Mouse (Mus musculus) kidney, postnatal 25 days (tissue): Measurements from ENCODE around the gene Metap1d.
A peak's percentile ranks its signal among the peaks of the same experiment; 100 is the strongest.

Experiments
- DNase-seq, 2 experiments: peaks; one replicate each; pipeline ENCODE4 v3.0.0; 2021; ENCODE audit warnings: mixed read lengths in 2 of 2

Gene Metap1d

DNA sequence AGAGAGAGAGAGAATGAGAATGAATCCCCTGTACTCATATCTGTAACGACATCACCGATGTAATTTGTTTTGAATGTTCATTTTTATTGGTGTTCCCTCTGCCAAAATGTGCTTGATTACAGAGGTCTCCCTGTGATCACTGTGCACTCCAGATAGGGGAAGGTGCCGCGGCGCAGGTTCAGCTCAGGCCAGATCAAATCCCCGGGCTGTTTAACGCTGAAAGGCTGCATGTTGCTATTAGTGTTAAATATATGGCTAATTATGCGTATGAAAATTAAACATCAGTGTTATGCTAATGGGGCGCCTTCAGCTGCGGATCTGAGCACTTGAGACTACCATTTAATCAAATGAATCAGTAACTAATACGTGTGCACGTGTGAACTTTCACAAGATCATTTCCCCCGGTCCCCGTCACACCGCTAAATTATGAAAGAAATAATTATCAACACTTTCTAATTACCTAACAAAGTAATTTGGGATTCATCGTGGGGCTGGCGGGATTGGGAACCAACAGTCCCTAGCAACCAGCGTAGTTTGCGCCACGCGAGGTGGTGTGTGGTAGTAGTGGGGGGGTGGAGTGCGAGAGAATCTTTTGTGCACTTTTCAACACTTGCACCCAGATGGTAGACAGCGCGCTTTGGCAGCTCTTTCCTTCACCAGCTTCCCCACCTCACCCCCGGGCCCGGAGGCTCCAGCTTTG lies 75.1 kb downstream of the Metap1d start, which contains the start of gene Dlx1:
TSS of gene Dlx1 (plus strand) at position 100 of the 700 bp plus-strand sequence.
- no peak for DNase-seq

DNA sequence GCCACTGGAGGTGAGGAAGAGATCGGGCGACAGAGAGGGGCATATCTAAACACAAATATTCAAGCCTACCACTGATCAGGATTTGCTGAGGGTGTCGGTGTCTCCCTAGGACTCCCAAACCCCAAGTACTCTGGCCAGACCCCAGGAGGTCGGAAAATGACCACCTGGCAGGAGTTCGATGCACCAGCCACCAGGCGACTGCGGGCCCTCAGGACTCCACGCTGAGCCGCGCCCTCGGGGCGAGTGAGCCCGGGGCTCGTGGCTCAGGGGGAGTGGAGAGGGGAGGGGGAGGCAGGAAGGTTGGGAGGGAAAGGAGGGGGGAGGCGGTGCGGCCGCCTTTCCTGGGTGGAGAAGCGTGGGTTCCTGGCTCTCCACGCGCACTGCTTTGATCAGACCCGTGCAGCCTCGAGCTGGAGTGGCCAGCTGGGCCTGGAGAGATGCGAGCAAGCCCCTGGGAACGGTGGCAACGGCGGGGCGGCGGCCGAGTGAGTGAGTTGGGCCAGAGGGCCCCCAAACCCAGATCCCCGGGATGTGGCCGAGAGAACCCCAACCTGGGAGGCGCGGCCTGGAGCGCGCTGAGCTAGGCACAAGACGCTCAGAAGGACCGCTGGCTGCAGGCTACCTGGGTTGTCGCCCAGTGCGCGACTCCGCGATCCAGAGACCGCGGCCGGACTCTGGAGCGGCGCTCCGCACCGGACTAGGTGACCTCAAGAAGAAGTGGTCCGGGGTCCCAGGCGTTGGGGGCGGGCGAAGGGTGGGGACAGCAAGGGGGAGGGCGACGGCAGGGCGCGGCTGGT lies 75.8 kb downstream of the Metap1d start:
- DNase-seq: peak in 1 of 2 experiments; percentile 43

DNA sequence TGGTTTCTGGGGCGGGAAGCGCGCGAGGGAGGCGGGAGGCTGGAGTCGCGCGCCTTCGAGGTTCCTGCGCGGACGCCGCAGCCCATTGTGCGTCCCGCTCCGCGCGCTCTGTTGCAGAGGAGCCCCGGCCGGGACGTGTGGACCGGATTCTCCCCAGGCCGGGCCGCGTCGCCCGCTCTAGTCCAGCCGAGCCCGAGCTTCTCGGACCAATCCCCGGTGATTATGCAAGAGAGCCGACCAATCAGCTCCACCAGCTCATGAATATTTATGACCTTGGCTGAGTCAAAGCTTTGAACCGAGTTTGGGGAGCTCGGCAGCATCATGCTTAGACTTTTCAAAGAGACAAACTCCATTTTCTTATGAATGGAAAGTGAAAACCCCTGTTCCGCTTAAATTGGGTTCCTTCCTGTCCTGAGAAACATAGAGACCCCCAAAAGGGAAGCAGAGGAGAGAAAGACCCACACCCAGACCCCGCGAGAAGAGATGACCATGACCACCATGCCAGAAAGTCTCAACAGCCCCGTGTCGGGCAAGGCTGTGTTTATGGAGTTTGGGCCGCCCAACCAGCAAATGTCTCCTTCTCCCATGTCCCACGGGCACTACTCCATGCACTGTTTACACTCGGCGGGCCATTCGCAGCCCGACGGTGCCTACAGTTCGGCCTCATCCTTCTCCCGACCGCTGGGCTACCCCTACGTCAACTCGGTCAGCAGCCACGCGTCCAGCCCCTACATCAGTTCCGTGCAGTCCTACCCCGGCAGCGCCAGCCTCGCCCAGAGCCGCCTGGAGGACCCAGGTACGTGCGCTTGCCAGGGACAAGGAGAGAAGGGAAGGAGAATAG lies 76.7 kb downstream of the Metap1d start:
- DNase-seq: peak; percentile 78 to 86

DNA sequence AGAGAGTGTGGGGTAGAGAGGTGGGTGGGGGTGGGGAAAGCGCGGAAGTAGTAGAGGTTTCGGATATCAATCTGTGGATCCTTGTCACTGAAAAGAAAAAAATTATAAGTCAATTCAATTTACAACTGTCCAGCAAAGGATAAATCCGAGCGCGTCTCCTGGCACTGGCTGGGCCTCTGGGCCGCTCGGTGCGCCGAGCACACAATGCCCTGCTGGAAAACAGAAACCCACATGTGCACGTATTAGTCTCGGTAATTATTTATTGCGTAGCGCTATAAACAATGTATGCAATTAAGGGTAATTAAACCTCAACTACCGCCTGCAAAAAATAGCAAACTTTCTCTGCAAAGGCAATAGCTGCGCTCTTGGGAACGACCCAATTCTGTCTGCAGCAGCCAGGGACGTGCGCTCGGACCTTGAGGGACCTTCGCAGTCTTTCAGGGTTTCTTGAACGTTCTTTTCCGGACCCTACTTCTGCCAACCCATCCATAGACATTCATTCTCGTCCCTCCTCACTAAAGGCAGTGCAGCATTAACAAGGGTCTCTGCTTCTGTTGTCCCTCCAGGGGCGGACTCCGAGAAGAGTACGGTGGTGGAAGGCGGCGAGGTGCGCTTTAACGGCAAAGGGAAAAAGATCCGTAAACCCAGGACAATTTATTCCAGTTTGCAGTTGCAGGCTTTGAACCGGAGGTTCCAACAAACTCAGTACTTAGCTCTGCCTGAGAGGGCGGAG lies 77.5 kb downstream of the Metap1d start:
- no peak for DNase-seq

DNA sequence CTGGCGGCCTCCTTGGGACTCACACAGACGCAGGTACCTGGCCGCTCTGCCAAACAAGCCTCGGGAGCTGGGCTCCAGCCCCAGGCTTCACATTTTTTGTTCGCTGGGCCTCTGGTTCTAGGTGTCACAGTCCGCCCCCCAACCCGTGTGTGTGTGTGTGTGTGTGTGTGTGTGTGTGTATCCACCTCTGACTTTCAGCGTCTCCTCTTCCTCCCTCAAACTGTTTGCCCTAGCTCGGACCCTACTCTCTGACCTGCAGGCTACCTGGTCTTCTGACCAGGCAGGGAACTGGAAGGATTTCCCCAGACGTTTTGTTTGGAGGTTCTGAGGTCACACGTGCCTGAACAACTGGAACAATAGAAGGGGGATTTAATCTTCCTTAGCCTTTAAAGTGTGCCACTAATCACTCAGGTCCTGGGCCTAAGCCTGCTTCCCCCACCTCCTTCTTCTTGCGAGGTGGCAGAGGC lies 78.1 kb downstream of the Metap1d start:
- DNase-seq: no peak

DNA sequence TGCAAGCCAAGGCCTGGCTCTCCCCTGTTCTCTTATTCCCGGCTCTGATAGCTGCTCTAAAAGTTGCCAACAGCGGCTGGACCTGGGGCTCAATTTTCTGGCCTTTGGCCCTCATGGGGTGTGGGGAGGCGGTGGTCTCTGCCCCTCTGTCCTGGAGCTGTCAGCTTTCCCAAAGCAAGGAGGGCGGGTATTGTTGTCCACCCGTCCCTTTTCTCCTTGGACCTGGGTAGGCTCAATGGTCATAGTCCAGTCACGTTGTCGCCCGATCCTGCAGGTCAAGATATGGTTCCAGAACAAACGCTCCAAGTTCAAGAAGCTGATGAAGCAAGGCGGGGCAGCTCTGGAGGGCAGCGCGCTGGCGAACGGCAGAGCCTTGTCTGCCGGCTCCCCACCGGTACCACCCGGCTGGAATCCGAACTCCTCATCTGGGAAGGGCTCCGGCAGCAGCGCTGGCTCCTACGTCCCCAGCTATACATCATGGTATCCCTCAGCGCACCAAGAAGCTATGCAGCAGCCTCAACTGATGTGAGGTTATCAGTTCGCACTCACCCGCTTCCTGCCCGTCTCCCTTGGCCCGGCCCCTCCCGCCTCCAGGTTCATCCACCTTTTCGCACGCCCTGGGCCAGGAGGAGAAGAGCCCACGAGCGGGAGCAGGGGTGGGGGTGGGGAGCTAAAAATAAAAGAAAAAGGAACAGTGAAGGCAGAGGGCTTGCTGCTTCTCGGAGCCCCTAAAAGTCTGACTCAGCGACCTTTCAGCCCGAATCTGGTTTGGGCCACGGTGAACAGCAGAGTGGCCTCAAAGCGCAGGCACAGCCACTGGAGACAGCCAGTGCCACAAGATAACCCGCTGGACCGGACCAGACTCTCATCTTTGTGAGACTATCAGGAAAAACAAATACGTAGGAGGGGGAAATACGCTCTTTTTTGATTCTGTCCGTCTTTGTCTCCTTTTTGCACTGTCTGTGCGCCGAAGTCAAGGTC lies 79.2 kb downstream of the Metap1d start:
- peak in 1 of 2 experiments; percentile 44 for DNase-seq

DNA sequence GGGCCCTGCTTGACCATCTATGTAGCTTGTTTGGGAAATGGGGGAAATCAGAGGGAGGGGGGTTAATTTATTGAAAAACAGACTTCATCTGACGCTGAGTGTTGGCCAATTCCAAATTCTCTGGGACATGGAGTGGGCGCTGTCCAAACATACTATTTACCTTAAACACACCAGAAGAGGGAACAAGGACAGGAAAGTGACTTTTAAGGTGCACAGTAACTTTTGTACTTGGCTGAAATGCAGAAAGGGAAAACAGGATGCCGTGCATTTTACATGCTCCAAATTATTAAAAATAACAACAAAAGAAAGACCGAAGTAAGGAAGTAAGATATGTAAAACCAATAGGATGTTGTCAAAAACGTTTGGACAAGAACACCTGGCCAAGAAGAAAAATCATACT lies 80.0 kb downstream of the Metap1d start:
- no peak for DNase-seq

DNA sequence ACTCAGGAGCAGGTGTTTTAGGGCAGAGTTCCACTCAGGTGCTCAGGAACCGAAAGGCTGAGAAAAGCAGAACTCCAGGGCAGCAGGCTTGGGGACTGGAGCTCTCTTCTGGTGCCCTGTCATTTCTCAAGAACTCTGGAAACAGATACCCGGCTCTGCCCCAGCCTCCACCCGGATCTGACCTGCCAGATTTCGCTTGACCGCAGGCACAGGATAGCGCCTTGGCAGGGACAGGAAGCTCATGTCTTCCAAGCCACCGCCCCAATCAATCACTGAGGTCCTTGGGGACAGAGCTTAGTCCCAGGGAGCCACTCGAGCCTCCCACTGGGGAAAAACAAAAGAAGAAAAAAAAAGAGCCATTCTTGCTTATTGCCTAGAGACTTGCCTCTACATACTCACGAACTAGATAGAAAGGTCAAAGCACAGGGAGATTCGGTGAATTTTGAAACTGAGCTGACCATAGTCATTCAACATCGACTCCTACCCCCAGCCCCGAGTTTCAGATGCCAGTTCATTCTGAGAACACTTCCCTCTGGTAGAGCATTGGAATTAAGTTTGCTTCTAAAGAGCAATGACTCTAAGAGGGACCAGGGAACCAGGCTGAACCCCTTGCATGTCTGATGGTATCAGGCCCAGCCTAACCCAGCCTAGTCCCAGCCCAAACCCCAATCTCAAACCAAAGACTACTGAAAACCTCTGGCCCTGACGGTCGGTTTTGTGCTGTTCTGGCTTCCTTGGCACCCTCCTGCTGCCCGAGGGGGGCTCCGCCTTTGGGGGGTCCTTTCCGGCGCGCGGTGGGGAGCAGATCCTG lies 81.4 kb downstream of the Metap1d start:
- no peak for DNase-seq

DNA sequence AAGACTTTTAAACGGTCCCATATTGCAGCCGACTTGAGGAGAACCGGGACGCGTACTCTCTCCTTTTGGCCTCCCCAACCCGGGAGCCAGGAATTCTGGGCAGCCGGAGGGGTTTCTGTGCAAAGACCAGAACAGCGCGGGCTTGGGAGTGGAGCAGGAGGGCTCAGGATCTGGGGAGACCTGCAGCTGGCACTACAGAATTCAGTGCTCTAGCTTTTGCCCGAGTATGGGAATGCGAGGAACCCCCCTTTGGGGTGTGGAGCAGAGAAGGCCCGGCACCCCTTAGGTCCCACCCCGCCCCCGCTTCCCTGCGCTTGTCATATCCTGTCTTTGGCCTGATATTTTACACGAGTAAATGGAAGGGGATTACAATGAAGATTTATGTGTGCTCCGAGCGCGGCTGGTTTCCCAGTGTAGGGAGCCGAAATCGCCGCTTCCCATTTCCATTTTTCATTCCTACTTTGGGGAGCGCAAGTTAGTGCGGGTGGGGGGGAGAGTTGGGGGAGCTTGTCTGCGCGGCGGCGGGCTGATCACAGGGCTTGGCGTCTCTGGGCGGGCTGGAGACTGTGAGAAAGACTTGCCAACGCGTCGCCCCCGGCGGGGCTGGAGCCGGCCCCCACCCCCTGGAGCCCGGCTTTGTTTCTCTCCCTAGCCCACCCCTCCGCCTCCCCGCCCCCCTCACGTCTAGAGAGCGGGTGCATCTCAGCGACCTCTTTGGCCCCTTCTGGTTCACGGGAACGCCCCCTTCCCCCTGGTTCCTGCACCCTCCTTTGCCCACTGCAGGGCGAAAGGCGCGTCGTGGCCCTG lies 87.7 kb downstream of the Metap1d start:
- DNase-seq: peak in 1 of 2 experiments; percentile 22

DNA sequence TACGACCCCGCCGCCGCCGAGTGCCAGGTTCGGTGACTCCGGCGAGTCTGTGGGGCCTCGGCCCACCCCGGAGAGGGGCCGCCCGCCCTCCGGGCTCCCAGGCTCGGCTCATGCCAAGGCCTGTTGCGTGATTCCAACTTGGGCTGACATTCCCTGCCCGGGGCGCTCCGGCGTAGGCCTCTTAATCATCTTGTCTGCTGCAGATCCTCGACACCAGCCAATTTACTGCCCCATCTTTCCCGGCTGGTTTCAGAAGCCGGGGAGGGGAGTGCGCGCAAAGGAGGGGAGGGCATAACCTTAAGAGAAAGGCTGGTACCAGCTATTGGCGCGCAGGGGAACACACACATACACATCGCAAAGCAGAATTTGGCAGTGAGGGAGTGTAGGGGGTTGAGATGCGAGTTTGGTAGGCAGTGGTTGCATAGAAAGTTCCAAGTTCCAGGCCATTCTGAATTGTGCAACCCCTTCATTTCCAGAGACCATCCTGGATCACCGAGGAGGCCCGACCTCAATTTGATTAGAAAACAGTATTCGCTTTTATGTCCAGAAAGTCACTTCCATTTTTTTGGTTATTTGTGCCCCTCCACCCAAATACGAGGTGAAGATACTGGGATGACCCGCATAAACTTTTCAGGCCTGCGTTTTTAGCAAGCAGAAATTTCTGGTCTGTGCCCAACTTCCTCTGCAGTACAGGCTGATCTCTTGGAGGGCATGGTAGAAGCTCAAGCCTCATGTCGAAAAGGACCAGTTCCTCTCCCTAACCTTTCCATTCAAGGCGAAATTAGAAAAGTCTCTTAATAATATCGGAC lies 88.5 kb downstream of the Metap1d start:
- DNase-seq: no peak

DNA sequence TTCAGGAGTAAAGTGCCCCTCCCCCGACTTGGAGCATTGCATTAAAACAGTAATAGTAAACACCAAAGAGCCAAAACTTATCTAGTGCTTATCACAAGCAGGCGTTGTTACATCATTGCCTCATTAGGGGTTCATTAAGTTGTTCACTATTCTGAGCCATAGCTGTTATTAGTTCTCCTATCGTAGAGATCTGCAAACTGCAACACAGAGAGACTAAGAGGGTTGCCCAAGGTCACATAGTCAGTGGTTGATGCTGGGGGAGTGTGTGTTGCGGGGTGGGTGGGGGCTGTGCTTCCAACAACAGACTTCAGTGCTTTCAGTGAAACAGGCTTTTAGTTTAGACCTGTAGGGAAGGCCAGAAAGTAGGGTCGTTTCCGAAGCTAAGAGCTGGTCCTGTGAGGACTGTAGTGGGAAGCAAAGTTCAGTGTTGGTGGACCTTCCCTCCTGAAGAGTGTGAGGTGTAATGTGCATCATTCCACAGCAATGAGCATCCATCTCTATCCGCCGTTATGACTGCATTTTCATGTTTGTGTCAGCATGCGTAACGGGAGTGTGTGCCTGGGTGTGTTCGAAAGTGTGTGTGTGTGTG lies 89.2 kb downstream of the Metap1d start:
- DNase-seq: no peak

DNA sequence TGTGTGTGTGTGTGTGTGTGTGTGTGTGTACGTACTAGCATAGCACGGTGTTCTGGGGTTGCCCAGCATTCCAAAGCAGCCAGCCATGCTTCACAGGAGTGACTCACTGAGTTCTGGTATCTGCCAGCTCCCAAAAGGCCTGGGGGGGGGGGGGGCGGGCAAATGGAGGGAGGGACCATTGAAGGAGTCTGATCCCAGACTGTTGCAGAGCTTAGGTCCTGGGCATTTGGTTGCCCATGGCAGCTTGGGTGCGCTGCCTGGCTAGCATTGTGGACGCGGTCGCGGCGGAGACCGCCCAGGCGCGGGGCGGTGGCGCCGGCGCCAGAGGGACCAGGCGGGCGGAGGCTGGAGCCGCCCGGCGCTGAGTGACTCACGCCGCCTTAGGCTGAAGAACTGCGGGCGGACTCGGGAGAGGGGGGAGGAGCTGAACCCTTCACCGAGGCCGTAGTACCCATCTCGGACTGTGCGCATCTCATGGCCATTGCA lies 89.8 kb downstream of the Metap1d start:
- DNase-seq: no peak

DNA sequence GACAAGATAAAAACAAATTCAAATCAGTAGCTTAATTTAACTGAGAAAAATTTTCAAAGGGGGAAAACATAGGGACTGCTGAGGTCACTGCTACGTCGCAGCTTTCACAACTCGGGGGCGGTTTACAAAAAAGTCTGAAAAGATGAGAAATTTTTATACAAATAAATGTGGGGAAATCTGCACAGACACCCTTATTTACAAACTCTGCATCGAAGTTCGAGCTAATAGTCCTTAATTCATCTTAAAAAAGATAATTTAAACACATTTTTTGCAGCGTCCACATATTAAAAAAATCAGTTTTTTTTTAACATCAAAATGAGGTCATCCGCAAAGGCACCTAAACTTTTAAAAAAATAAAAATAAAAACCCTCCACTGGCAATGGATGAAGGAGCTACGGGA lies 90.5 kb downstream of the Metap1d start:
- DNase-seq: no peak

DNA sequence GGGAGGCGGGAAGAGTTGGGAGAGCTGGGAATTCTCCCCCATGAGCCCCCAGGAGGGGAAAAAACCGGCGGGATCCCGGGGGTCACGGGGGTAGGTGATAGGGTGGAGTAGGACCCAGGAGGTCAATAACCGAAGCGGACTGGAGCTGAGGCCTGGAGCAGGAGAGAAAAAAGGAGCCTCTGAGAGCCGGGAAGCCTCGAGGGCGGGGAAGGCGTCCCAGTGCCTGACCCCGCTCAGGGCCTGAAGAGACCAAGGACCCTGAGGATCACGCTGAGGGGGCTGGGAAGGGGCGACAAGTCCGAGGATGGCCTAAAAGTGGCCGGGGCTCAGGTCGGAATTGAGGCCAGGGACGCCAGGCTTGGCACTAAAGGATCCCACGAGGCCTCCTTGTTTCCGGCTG lies 90.9 kb downstream of the Metap1d start:
- no peak for DNase-seq

DNA sequence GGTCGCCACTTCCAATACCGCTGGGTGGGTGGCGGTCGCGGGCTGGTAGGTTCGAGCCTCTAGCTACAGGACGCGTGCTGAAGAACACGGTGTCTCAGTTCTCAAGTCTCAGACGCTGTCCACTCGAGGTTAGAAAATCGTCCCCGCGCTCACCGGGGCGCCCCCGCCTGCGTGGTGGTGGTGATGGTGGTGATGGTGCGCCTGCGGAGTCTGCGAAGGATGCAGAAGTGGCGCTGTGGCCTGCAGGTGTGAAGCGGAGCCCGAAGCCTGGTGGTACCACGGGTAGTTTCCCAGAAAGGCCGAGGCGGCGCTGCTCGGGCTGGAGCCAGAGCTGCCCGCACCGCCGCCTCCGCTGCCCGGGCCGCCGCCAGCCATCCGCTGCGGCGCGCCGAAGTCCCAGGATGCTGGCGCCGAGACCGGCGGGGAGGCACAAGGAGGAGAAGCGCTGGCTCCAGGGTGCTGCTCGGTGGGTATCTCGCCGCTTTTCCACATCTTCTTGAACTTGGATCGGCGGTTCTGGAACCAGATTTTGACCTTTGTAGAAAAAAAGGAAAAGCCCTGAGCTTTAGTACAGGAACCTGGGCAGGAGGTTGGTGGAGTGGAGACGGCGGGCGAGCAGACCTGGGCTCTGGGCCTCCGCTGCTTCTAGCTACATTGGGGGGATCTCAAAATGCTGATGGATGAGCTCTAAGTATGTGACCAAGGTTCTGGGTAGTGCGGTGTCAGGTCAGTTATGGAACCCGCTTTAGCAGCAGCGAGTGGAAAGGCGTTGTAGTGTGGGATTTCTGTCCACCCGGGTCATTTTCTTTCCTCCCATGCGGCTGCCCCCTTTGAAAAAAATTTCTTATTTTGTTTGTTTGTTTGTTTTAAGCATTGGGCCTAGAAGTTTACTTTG lies 91.6 kb downstream of the Metap1d start:
- peak; percentile 22 to 46 for DNase-seq

DNA sequence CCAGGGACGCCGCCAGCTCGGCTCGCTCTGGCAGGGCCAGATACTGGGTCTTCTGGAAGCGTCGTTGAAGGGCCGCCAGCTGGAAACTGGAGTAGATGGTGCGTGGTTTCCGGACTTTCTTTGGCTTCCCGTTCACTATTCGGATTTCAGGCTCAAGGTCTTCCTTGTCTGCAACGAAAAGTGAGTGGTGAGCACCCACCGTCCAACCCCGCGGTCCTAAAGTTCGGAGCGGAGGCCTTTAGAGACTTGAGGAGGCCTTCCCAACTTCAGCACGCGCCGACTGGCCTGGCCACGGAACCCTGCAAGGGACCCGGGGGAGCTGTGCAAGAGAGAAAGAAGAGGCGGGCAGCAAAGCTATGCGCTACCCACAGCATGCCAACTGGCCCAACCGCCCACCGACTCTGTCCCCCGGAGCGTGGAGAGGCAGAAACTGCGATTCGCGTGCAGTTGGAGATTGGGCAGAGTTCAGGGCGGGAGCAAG lies 92.4 kb downstream of the Metap1d start:
- no peak for DNase-seq
